Mouse (Mus musculus) stomach, postnatal 0 days (tissue): Measurements from ENCODE around the gene Trub2. TPM values are rescaled to one million over a fixed set of nuclear protein-coding genes. Genes with fewer than 3 reads are reported as not detected.

Experiments
- ATAC-seq: fragments of 200-750 bp; cut with Nextera tagmentation; 2 replicates; pipeline ENCODE4 v1.8.0; 2017; ENCODE audit not compliant: low FRiP score, low TSS enrichment
- DNase-seq: peaks from one replicate; pipeline ENCODE4 v3.0.0-alpha.2; 2016; ENCODE audit warnings: low spot score
- H3K27ac ChIP-seq: fragments of 300-500 bp; sonication (generic); replicated peaks from 2 replicates; pipeline ENCODE4 v1.5.1; 2014; ENCODE audit warnings: mild to moderate bottlenecking, control low read depth
- H3K27me3 ChIP-seq: fragments of 300-500 bp; sonication (generic); 2 replicates; pipeline ENCODE4 v1.6.1; 2014; ENCODE audit warnings: low read length; ENCODE audit not compliant: control insufficient read depth, insufficient read depth
- H3K36me3 ChIP-seq: fragments of 300-500 bp; sonication (generic); 2 replicates; pipeline ENCODE4 v1.6.1; 2014; ENCODE audit warnings: low read length, mixed read lengths; ENCODE audit not compliant: control insufficient read depth, insufficient read depth
- H3K4me1 ChIP-seq: fragments of 300-500 bp; sonication (generic); replicated peaks from 2 replicates; pipeline ENCODE4 v1.6.1; 2014; ENCODE audit warnings: antibody characterized with exemption; ENCODE audit not compliant: control insufficient read depth, insufficient read depth
- H3K4me2 ChIP-seq: fragments of 300-500 bp; sonication (generic); replicated peaks from 2 replicates; pipeline ENCODE4 v1.6.1; 2014; ENCODE audit warnings: low read depth, mild to moderate bottlenecking, control low read depth, moderate library complexity
- H3K4me3 ChIP-seq: fragments of 300-500 bp; sonication (generic); 2 replicates; pipeline ENCODE4 v1.5.1; 2014; ENCODE audit warnings: low read depth, low read length, control low read depth
- H3K9ac ChIP-seq: fragments of 300-500 bp; sonication (generic); 2 replicates; pipeline ENCODE4 v1.6.1; 2014; ENCODE audit warnings: mild to moderate bottlenecking, low read length, control low read depth, mixed read lengths
- H3K9me3 ChIP-seq: fragments of 300-500 bp; sonication (generic); 2 replicates; pipeline ENCODE4 v1.6.1; 2016; ENCODE audit warnings: low read length; ENCODE audit not compliant: control insufficient read depth
- CTCF ChIP-seq: IDR thresholded peaks from 2 replicates; pipeline ENCODE4 v1.5.1; 2016; ENCODE audit warnings: antibody characterized with exemption, low read depth, mild to moderate bottlenecking, moderate library complexity
- EP300 ChIP-seq: optimal IDR thresholded peaks from 2 replicates; pipeline ENCODE3; 2016; ENCODE audit warnings: antibody characterized with exemption
- WGBS: fragments of 180-500 bp; shearing (Covaris S2); extraction: QIAGEN DNeasy Blood & Tissue Kit; methylation state at CpG from one replicate; pipeline ENCODE4 v1.1.7; 2014; 5-methylcytosine and 5-hydroxymethylcytosine counted together
- polyA plus RNA-seq: library from polyadenylated mRNA; unstranded; fragments of >200 nt; fragmentation: Nextera tagmentation; extraction: Ambion mirVana; gene quantifications from 2 replicates; pipeline ENCODE4 v1.2.1, GENCODE M21; 2015

The Trub2 gene
- polyA plus RNA-seq, 1 experiment from 2014 or later: 14.7 TPM

DNA sequence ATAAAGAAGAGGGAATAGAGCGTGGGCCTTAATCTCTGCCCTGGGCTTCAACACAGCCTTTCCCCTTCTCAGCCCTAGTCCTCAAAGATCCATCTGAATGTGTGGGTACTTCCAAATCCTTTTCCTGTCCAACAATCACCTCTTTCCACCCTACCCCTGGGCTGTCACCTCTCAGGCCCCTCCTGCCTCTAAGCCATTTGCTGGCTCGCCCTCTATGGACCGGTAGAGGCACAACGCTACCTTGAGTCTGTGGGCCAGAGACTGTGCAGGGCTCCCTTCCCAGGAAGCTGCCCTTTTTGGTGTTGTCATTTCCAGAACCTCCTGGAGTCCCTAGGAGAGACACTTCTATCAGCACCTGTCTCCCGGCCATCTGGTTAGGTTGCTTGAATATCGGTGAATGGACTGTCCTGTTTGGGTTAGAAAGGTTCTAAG lies 15.1 kb upstream of the Trub2 start:
- ATAC-seq: peak; percentile 16; the same call in 1 of the 2 replicates
- H3K27me3 ChIP-seq: no peaks in the 10 kb centered on the region
- H3K4me2 ChIP-seq: peak overlapping the region; percentile 87
- TF ChIP-seq EP300: no peak
- TF ChIP-seq CTCF: peak; percentile 68
- H3K4me3 ChIP-seq: peak overlapping the region; percentile 84
- DNase-seq: peak; percentile 62
- peaks cover 21% of the 10 kb centered on the region for H3K36me3 ChIP-seq
- H3K9ac ChIP-seq: peak overlapping the region; percentile 89
- peak overlapping the region; percentile 87; the same call in 1 of the 2 replicates for H3K27ac ChIP-seq
- H3K4me1 ChIP-seq: peaks cover 2% of the 10 kb centered on the region; the same call in 1 of the 2 replicates
- no peaks in the 10 kb centered on the region for H3K9me3 ChIP-seq
- WGBS: 18% methylated on average over 6 of the region's 6 CpGs

DNA sequence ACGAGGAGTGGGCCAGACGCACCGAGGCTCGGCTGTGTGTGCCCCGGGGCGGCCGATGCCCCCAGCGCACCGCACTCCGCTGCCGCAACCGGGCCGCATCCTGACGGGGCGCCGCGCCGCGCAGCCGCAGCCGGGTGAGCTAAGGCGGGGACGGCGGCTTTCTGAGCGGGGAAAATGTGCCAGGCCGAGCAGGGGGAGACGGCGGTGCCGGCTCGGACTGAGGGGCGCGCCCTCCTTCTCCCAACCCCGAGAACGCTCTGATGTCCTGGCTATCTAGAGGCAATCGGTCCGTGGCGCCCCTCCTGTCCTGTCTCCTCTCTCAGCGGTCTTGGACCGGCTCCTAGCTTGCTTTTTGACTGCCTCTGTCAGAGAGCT lies 14.5 kb upstream of the Trub2 start:
- Histone ChIP-seq H3K27ac (peak overlapping the region; percentile 87), H3K4me2 (peak overlapping the region; percentile 87), H3K9me3 (no peaks in the 10 kb centered on the region), H3K4me3 (peak overlapping the region; percentile 84), H3K36me3 (peaks cover 18% of the 10 kb centered on the region), H3K4me1 (peaks cover 2% of the 10 kb centered on the region; the same call in 1 of the 2 replicates), H3K27me3 (no peaks in the 10 kb centered on the region), H3K9ac (peak overlapping the region; percentile 89)
- no peak for TF ChIP-seq CTCF
- no peak for TF ChIP-seq EP300
- no peak for ATAC-seq
- no peak for DNase-seq
- under 1% methylated on average over 31 of the region's 39 CpGs for WGBS

DNA sequence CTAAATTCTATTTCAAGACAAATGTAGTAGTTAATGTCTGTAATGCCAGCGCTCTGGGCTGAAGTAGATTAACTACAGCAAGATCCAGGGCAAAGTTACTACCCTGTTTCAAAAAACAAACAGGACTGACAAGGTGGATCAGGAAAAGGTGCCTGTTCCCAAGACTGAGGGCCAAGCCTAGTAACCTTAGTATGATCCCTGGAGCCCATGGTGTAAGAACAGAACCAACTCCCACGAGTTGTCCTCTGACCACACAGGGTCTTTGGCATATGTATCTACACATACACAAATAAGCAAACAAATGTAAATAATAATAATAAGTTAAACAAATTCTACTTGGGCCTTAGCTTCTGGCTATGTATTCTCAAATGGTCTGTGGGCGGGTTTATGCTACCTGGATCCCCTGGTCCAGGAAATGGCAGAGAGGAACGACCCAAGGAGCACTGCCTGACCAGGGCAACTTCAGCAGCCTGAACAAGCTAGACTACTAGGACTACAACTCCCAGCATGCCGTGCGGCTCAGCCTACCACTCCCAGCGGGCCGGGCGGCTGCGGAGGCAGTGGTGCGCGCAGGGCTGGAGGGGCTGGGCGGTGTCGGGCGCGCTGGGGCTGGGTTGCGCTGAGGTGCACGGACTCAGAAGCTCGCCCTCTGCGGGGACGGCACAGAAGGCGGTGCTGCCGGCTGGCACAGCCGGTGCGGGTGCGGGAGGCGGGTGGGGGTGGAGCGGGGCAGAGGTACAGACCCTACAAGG lies 13.9 kb upstream of the Trub2 start, which contains the start of gene Slc27a4:
Slc27a4 (plus strand) TSS at position 560 of the 752 bp plus-strand sequence.
- Histone ChIP-seq H3K9me3 (no peaks in the 10 kb centered on the region), H3K4me1 (peaks cover 2% of the 10 kb centered on the region; the same call in 1 of the 2 replicates), H3K4me2 (peak within 1 kb of the TSS; percentile 87), H3K36me3 (peaks cover 13% of the 10 kb centered on the region), H3K4me3 (peak within 1 kb of the TSS; percentile 84), H3K27ac (peak within 1 kb of the TSS; percentile 87), H3K27me3 (no peaks in the 10 kb centered on the region), H3K9ac (peak within 1 kb of the TSS; percentile 89)
- 4% methylated on average over 22 of the region's 28 CpGs for WGBS
- ATAC-seq (peak; percentile 98), DNase-seq (peak; percentile 97)
- TF ChIP-seq EP300: no peak
- peak; percentile 40 for TF ChIP-seq CTCF

DNA sequence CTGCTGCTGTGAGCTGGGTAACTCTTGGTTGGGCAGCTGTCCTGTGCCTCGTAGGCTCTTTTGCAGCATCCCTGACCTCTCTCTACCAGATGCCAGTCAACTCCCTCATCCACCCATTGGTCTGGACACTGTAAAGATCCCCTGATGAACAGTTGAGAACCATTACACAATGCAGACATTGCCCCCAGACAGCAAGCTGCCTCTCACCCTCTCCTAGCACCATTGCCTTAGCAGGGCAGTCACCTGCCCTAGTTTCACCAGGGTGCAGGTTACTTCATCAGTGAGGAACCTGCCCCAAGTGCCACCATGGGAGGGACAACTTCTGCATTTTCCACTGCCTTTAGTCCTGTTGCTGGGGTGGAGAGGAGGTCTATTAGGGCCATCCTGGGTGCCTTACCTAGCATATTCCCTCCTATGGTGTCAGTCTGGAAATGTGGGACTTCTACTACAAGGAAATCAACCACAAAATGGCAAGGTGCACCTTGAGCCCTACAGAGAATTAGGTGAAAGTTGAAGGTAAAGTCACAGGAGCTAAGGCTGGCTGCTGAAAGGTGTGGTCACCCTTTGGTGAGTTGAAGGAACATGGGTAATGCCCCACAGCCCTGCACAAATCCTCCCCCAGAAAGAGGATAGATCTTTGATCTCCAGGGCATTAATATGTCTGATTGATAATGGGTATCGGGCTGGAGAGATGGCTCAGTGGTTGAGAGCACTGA lies 4.6 kb upstream of the Trub2 start:
- Histone ChIP-seq H3K27ac (0 out of 2 replicates have a peak overlapping the region, but pooled peaks have one; percentile 30), H3K4me2 (no peak overlapping the region), H3K36me3 (peaks cover 4% of the 10 kb centered on the region), H3K4me1 (no peaks in the 10 kb centered on the region), H3K9ac (no peak overlapping the region), H3K27me3 (no peaks in the 10 kb centered on the region), H3K4me3 (no peak overlapping the region), H3K9me3 (no peaks in the 10 kb centered on the region)
- 92% methylated on average over 2 of the region's 2 CpGs for WGBS
- TF ChIP-seq CTCF: no peak
- TF ChIP-seq EP300: no peak
- DNase-seq (peak; percentile 33), ATAC-seq (peak; percentile 63)

DNA sequence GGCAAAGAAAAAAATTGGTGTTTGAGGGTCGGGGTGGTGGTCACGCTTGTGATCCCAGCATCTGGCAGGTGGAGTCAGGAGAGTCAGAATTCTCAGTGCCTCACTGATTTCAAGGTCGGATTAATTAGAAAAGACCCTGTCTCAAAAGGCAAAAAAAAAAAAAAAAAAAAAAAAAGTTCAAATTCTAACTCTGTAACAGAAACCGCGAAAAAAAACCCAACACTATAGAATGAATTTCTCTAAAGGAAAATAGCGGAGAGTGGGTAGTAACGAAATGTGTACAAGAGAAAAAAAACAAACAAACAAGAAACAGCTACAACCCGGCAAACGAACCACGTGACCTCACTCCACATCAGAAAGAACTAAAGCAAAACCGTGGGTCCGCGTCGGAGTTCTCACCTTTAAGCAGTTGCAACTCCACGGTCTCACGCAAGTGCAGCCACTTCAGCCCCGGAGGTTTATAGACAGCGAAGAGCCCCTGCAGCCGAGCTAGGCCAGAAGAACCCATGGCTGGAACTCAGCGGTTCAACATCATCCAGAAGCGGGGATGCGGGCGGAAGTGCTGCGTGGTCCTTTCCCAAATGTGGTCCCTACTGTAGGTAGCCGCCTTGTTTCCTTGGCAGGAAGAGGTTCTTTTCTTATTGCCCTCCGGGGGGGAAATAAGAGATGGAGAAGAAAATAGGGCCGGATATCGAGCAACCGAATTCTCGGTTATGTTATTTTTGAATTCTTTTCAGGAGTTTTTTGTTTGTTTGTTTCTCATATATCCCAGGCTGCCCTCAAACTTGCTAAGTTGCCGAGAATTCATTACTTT lies 991 bp downstream of the Trub2 start, which contains the start of gene Coq4:
Coq4 (plus strand) TSS at position 390 of the 814 bp plus-strand sequence.
- Histone ChIP-seq H3K4me3 (peak within 1 kb of the TSS; percentile 68), H3K27ac (peak within 1 kb of the TSS; percentile 81), H3K9me3 (no peaks in the 10 kb centered on the region), H3K27me3 (no peaks in the 10 kb centered on the region), H3K4me2 (peak within 1 kb of the TSS; percentile 95), H3K9ac (peak within 1 kb of the TSS; percentile 69), H3K36me3 (peaks cover 25% of the 10 kb centered on the region), H3K4me1 (no peaks in the 10 kb centered on the region)
- ATAC-seq (peak; percentile 88), DNase-seq (peak; percentile 88)
- WGBS: 2% methylated on average over 31 of the region's 31 CpGs
- no peak for TF ChIP-seq EP300
- TF ChIP-seq CTCF: no peak
